Mouse (Mus musculus): ENCODE measurements at regions not wholly inside any gene's neighbourhood (a gene's known extent, or its start where the extent isn't known, plus 50 kb on each side); places are given as distances from the start of the nearest gene placed in this dataset.

DNA sequence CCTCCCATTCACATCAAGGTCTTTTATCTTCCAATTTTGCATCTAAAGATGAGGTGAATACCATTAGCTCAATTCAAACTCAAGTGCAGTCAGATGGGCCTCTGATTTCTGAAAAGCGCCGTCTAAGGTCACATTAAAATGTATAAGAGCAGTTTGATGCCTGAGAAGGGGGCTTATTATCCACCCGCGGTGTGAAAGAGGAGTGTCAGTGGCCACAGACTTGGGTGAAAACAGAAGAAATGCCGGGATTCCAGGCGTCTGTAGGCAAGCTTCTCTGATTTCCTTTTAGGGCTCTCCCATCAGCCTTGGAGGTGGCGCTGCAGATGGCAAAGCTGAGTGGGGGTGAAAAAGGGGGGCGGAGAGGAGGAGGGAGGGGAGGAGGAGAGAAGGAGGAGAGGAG is 143.7 kb downstream of the Bcl11b start:
- TF ChIP-seq POLR2A (IDR thresholded peaks at IDR 0.05; ENCODE audit: extremely low read depth, insufficient read depth, low read length) (no peak), CTCF (IDR thresholded peaks at IDR 0.05; ENCODE audit: extremely low read depth, insufficient read depth, low read length) (no peak)

Measured in cortical plate, adult 2 months (tissue).